Mouse (Mus musculus) liver (tissue): ENCODE measurements around the gene Cpn2.

Experiments used
- DNase-seq: peaks from one replicate; pipeline ENCODE4 v3.0.0-alpha.2; 2020; ENCODE audit warnings: mixed read lengths

Cpn2 gene

DNA sequence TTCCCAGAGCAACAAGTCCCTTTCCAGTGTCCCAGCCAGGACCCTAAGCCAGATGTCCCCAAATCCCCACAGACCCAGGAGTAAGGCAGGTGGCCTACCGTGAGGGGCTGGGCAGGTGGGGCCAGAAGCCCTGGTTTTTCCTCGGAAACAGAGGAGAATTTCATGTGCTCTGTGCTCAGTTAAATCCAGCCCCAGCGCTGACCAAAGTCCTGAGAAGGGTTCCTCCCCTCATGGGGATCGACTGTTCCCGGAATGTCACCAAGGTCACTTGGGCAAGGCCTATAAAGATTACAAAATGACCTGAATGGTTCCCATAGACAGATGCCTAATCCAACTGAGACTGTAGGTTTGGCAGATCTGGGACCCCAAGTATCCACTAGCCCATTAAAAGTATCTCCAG is at the start of gene Cpn2:
Cpn2 (minus strand) TSS at position 141 of the 400 bp plus-strand sequence.
- DNase-seq: peak; percentile 46

DNA sequence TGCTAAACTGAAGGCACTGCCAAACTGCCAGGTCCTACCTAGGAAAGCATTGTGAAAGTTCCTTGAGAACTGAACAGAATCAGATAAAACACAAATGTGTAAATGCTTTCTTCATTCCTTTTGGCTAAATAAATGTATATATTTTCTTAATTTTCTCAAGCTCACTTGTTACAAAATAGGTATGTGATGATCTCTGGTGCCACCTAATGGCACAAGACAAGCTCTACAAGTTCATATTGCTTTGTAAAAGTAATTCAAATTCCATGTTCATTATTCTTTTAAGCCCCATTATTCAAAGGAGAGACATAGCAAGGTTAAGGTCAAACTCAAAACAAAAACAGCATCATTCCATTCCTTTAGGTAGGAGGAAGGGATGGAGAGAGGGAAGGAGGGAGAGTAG is 46.9 kb upstream of the Cpn2 start:
- no peak for DNase-seq

DNA sequence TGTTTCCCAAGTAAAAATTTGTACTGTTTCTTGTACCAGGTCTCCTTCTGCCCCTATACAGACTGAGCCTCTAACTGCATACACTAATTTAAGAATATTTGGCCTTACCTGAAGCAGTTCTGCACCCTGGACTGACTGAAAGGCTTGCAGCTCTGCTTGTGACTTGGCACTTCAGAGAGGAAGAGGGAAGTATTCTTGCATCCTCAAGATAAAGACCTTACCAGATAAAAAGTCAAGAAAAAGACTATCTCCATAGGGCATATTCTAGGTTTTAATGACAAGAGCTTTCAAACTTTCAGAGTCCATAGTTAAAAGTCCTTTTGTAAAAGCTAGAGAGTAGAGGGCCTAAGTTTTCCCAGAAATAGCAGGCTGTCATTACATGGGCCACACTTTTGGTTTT is 43.3 kb upstream of the Cpn2 start, which contains the start of gene Gp5:
Gp5 (minus strand) TSS at position 133 of the 400 bp plus-strand sequence.
- no peak for DNase-seq

DNA sequence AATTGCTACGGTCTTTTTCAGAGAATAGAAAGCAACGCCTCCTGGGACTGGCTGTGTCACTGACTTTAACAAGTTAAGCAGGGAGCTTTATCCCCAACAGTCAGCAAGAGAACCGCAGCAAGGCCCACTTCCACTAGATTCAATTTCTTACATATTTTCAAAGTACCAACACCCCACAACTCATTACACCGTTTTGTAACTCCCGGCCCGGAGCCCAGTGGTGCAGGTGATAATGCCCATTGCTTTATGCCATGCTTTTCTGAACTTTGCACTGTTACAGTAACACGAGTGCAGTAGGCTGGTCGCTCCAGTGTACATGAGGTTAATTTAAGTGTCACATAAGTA is 42.8 kb upstream of the Cpn2 start:
- DNase-seq: no peak

DNA sequence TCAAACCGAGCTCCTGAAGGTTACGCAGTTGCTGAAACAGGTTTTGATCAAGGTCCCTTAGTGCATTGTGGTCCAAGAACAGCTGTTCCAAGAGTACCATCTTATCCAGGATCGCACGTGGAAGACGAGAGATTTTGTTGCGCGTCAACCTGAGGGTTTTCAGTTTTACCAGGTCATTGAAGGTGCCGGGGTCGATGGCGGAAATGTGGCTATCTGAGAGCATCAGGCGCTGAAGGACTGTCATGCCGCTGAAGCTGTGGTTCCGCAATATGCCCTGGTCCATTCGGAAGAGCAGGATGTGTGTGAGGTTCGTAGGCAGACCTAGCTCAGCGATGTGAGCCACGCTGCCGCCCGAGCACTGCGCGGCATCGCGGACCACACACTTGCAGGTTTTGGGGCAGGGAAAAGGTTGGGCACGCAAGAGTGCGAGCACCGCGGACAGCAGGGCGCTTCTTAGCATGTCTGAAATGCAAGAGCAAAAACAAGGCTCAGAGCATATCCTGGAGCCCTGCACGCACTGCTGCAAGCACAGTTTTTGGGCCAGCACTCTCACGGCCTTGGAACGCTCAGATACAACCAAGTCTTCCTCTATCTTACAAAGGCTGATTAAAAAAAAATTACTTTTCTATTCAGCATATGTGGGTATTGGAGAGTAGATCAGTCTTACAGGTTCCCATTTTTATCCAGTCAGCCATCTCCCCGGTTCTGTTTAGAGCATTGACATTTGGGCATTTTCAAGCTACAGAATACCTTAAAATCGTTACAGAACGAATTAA is 42.3 kb upstream of the Cpn2 start:
- DNase-seq: no peak

DNA sequence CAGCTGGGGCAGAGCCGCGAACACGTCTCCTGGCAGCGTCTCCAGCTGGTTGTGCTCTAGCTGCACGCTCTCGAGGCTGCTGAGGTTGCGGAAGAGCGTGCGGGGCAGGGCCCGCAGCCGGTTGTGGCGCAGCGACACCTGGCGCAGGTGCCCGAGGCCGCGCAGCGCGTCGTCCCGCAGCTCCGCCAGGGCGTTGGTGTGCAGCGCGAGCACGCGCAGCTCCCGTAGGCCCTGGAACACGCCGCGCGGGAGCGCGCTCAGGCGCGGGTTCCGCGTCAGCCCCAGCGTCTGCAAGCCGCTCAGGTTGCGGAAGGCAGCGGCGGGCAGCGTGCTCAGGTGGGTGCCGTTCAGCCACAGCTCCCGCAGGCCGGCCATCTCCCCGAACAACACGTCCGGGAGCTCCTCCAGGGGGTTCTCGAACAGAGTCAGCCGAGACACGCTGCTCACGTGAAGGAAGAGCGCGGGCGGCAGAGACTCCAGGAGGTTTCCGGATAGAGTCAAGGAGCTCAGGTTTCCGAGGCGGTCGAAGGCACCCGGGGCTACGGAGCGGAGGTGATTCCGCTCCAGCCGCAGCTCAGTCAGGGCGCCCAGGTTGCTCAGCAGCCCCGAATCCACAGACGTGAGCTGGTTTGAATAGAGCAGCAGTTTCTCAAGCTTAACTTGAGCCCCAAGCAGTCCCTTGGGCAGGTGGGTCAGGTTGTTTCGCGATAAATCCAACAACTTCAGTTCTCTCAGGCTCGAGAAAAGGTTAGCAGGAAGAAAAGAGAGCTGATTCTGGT is 41.5 kb upstream of the Cpn2 start:
- peak; percentile 53 for DNase-seq

DNA sequence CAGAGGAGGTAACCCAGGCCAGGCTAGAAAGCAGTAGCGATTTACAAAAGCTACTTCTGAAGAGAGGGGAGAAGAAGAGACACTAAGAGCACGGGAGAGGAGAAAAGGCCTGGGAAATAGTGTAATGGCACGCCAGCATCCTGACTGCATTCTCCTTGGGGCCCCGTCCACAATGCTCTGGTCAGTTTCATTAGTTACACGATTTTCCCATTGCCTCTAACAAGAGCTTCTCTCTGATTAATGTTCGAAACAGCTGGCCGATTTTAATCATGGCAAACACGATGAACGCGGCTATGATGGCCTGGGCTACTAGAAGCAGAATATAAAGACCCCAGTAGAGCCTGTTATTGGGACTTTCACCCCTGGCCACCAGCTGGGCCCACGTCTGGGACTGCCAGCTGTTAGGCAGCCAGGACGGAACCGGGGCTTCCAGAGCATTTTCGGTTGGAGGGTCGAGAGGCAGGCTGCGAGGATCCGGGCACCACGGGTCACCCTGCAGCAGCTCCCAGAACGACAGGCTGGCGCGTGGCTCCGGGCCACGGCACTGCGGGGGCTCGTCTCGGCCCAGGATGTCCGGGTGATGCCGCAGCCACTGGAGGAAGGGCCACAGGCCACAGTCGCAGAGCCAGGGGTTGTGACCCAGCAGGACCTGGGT is 40.8 kb upstream of the Cpn2 start:
- no peak for DNase-seq

DNA sequence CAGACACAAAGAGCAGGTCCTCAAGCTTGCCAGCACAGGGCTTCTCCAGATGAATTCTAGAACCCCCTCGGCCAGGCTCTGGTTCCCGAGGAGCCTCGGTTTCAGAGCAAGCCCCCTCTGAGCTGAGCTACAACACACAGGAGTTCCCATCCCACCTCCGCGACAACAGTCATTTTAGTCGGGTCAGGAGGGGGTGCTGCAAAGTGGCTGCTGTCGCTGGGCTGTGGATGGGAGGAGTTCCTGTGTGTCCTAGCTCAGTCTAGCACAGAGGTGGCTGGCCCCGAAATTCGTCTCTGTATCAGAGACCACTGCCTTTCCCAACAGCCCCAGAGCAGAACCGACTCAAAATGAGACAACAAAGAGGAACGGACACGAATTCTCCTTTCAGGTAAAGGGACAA is 40.0 kb upstream of the Cpn2 start:
- no peak for DNase-seq

DNA sequence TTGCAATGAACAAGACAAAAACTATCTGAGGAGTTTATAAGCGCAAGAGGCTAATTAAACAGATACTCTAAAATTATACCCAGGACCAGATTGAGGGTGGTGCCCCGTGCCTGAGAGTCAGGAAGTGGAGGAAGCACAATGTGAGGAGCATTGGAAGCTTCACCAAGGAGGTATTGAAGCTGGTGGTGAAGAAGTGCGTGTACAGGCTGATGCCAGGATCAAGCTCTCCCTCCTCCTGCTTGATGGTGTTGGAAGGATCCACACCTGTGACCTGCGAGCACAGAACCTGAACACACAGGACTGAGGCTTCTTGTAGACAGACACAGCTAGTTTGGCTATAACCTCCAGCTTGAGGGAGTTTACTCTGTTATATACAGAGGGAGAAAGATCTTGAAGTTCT is 38.8 kb upstream of the Cpn2 start:
- DNase-seq: no peak

DNA sequence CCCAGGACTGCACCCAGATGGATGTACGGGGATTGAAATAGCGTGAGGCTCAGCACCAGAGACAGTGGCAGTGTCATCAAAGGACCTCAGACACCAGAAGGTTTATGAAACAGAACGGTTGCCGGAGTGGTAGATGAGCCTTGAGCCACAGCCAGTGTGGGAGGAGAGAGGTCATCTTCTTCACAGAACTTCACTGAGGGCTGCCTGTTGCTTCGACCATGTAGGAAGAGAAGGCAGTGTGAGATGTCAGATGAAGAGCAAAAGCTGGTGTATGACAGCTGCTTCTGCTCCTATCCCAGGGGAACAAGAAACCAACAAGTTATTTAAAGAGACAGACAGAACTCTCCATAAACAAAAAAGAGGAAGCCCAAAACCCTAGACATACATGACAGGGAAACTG is 36.9 kb upstream of the Cpn2 start:
- DNase-seq: no peak

DNA sequence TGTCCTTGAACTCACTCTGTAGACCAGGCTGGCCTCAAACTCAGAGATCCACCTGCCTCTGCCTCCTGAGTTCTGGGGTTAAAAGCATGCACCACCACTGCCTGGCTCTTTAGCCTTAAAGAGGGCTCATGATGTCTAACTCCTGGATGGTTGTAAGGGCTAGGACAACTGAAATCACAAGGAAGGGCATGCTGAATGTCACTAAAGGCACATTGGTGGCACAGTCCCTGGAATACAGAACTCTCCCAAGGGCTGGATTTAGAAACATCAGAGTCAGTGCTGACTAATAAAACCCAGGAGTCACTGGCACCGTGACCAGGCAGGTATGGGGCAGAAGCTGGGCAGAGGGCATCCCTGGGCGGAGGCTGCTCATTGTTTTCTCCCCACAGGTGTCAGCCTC is 36.1 kb upstream of the Cpn2 start:
- no peak for DNase-seq

DNA sequence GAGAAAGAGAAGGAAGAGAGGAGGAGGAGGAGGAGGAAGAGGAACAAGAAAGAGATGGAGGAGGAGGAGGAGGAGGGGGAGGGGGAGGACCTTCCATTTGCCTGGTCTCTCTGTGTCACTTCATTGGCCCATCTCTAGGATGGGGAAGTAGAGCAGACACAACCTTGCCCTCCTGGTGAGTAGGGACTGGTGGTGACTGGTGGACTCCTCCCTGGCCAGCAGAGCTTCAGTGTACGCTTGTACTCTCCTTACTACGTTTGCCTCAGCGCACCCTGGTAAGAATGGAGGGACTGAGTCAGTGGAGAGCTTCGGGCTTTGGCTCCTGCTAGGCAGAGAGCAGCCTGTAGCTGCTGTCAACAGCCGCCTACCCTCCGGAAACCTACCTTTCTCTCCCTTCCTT is 35.4 kb upstream of the Cpn2 start:
- no peak for DNase-seq

DNA sequence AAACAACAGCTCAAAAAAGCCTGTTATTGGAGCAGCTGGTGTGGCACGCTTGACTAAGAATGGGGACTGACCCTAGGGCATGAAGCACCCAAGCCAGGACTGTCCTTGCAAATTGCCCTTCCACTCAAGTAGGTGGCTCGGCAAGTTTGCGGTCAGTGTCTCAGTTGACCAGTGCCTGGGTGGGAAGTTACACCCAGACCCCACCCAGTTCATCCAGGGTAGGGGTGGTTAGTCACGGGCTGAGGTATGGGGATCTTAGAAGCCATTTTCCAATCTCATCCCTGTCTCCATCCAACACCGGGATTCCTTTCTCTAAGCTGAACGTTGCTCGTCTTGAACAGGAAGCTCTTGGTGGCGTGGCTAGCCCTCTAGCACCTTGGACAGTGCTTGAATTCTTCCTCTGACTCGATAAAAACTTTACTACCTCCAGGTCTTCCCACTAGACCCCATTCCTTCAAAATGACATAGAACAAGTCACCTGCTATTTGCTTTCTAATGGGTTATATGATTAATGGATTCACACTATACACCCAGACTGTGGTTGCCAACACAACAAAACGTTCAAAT is 32.5 kb upstream of the Cpn2 start:
- DNase-seq: no peak

DNA sequence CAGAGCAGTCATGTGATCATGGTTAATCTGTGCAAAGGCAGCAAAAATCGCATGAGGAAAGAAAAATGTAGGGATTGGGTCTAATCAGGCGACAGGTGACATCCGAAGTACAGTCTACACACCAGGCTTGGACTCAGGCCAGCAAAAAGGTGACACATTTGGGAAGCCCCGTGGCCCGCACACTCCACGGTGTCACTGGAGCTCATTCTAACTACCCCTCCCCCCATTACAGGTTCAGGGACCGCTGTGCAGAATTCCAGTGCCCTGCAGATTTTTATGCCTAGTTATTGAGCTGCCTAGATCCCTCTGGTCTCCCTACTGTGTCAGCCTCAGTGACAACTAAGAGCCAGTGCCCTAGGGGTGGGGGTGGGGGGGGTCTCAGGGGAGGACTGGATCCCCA is 30.2 kb upstream of the Cpn2 start:
- DNase-seq: no peak

DNA sequence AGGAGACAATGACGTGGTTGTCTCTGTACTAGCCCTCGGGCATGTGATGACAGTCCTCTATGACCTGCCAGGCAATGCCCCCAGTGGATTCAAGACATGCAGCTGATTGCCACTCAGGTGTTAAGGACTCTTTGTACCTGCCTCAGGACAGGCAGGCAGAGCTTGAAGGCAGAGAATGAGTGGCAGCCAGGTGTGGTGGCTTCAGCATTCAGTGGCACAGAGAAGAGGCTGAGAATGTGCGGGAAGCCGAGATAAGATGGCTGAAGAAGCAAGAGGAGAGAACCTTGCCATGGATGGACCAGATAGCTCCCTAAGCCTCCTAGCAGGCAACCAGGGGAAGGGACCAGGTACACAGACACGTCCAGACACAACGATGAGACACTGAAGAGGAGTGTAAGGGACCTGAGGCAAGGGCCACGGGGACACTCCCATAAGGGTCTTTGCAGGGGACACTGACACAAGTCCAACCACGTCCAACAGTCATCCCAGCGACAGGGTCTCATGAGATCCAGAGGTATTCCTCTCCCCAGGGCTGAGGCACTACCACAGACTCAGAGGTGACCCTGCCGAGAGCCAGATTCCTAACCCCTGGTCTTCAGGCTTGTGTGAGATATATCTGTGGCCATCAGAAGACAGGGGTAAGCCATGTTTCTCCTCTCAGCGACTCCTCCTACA is 29.4 kb upstream of the Cpn2 start:
- DNase-seq: no peak

DNA sequence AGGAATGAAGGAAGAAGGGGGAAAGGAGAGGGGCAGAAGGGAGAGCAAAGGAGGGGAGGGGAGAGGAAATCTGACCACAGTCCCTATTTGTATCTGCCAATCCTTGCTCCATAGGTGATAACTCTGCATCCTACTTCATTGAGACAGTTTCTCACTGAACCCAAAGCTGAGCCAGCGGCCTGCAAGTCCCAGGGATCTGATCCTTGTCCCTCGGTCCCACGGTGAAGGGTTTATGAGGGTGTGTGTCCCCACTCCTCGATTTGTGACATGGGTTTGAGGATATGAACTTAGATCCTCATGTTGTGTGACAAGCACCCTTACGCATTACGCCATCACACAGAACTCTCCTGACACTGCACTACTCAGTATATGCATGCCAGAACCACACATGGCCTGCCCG is 27.8 kb upstream of the Cpn2 start:
- no peak for DNase-seq

DNA sequence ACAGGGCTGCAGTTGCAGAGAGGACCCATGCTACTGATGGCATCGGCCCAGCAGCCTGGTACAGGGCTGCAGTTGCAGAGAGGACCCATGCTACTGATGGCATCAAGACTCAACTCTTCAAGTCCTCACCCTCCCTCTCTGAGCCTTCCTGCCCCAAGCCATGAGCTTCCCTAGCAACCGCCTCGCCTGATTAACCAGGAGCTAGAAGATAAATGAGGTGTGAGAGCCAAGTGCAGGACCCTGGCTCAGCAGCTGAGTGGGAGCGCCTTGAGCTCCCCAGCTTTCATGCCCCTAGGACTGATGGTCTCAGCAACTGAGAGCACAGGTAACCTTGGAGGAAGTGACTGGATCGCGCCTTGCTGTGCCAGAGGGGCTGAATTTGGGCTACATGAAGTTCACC is 23.1 kb upstream of the Cpn2 start:
- DNase-seq: no peak

DNA sequence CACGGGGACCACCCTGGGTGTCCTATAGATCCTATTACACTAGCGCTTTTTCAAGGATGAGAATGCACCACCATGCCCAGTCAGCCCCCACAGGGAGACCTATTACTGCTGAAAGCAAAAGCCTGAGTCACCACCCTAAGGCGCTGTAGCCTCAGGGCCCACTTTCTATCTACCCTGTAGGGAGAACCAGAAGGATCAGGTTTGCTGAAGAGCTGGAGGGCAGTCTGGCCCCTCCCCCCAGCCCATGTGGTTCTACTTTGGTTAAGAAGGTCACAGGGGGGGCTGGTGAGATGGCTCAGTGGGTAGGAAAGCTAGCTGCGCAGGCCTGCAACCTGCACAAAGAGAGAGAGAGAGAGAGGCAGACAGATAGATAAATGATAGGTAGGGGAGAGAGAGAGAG is 18.4 kb upstream of the Cpn2 start:
- DNase-seq: no peak

DNA sequence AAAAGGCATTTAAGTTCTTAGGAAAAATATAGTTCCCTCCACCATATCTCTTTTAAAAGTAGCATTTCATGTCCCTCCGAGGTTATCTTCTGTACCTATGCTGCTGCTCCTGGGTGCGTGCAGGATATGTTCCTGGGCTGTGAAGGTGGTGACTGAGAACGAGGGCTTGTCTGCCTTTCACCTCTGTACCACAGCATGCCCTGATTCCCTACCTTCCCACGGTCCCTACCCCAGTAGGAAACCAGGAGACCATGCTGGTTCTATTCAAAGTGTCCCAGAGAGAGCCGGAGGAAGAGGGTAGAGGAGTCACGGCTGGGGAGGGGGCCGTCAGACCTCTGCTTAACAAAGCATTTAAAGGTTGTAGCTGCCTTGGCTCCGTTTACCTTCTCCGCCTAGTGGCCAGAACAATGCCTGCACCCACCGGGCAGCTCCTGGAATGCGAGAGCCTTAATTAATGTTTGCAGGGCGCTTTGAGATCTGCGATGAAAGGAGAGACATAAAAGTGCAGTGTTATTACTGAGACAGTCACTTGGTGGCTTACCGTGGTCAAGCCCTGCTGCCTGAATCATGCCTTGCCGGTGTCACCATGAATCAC is 16.5 kb upstream of the Cpn2 start:
- DNase-seq: peak; percentile 46

DNA sequence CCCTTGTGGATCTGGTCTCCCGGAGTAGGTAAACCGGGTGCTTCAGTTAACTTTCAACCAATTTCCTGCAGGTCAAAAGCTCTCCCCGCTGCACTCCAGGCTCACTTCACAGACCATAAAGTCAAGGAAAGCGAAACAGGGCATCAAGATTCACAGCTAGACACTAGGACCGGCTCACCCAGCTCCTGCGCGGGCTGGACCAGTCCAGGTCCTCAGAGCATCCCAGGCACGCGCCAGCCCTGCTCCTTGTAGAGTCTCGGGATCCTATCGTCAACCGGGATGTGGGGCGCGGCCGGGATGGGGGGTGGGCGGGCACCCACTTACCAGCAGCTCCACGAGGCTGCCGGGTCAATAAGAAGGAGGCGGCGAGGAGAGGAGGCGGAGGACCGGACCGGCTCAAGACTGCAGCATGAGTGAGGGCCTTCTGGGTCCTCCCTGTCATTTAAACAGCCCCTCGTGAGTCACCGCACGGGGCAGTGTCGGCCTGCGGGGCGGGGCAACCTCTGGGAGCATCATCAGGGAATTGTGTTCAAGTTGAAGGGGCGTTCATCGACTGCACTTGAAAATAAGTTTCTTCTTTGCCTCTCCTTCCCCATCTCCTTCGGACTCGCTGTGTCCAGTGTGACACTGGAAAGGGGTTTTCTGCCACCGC is 15.7 kb upstream of the Cpn2 start, which contains the start of gene Lrrc15:
Lrrc15 (minus strand) TSS at position 413 of the 652 bp plus-strand sequence.
- DNase-seq: no peak

DNA sequence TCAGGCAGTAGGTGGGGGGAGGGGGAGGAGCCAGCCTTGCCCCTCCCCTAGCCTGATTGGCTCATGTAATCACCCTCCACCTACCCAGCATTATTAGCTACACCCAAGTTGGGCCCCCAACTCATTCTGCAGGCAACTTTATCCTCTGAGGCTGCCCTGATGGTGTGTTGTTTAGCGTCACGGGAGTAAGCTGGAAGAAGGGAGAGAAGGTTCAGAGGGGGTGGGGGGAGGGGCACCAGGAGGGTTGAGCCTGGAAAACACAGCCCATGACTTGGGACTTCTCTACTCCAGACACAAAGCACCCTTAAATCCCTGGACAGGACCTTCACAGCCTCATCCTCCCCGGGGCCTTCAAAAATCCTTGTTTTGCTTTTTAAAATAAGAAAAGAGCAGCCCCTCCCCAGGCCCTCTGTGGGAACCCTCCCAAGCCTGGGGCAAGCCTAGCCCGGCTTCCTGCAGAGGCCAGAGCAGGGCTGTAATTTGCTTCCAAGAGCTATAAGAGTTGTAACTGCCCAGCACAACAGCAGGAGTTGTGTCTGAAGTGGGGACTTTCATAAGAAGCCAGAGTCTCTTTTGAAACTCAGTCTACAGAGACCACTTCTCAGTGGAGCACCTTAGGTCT is 13.5 kb upstream of the Cpn2 start:
- no peak for DNase-seq

DNA sequence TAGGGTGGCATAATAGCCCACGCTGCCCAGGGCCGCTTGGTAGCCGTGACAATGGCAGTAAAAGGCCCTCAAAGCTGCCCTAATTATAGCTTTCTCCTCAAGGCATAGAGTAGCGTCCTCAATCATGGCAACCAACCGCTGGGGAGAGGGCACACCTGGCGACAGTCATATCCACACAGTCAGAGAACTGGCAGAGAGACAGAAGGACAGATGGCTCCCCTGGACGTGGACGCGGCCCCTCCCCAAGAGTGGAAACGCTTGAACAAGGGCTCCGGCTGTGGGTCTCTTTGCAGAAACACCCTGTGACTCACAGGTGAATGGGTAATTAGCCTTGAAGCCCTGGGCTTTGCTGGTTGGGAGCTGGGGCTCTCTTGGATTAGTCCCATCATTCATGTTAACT is 11.1 kb upstream of the Cpn2 start:
- no peak for DNase-seq
